Mouse (Mus musculus) heart, postnatal 0 days (tissue): ENCODE data around the gene Ttbk2.

Experiments used
- CTCF ChIP-seq: IDR thresholded peaks from 2 replicates; pipeline ENCODE4 v1.5.1; 2016; ENCODE audit warnings: antibody characterized with exemption, control low read depth, low read depth
- EP300 ChIP-seq: IDR thresholded peaks from 2 replicates; pipeline ENCODE4 v1.6.1; 2016; ENCODE audit warnings: antibody characterized with exemption, low read depth

- TF ChIP-seq CTCF, result no peak
- no peak for TF ChIP-seq EP300
These were observed 147.7 kb downstream of the Ttbk2 start for GRCm38 (mm10) chr2:120702675-120703074.
